Mouse (Mus musculus) bone marrow, adult 2 months (tissue): ENCODE results near the gene 9430097D07Rik.

Source experiments
- CTCF ChIP-seq: fragments of 200-500 bp; IDR thresholded peaks from 2 replicates; pipeline ENCODE4 v1.5.1; 2011; ENCODE audit warnings: low read length, control low read depth; ENCODE audit not compliant: control insufficient read depth, insufficient read depth
- POLR2A ChIP-seq: fragments of 200-500 bp; IDR thresholded peaks from 2 replicates; pipeline ENCODE4 v1.6.1; 2011; ENCODE audit warnings: low read depth, mild to moderate bottlenecking, control low read depth, low read length, borderline replicate concordance; ENCODE audit not compliant: control insufficient read depth

GRCm38 (mm10) chr2:32582830-32583799 is 7.6 kb upstream of the 9430097D07Rik start:
- TF ChIP-seq CTCF = peak; percentile 96
- TF ChIP-seq POLR2A = peak; percentile 31; the same call in 1 of the 2 replicates
